Mouse (Mus musculus): Measurements from ENCODE around the gene Olfr918. TPM values are rescaled to one million over a fixed set of nuclear protein-coding genes. Genes with fewer than 3 reads are reported as not detected.

Gene Olfr918
- polyA plus RNA-seq, 1 experiment from 2014 or later, result not detected

Other genes with a start within 250 kb of the Olfr918 start
- not detected in 2 replicates for gene Olfr901, start 245.1 kb downstream of the Olfr918 start, polyA plus RNA-seq (2014; fragmentation: Nextera tagmentation; extraction: Ambion mirVana)
- gene Olfr902, start 226.9 kb downstream of the Olfr918 start, polyA plus RNA-seq (2014; fragmentation: Nextera tagmentation; extraction: Ambion mirVana), result not detected in 2 replicates
- gene Olfr904, start 211.5 kb downstream of the Olfr918 start, polyA plus RNA-seq (2014; fragmentation: Nextera tagmentation; extraction: Ambion mirVana), result 0.06 TPM in 1 of 2 replicates, not detected in the other
- 0.13 TPM in 1 of 2 replicates, not detected in the other for gene Olfr905, start 203.5 kb downstream of the Olfr918 start, polyA plus RNA-seq (2014; fragmentation: Nextera tagmentation; extraction: Ambion mirVana)
- not detected in 2 replicates for gene Olfr906, start 187.5 kb downstream of the Olfr918 start, polyA plus RNA-seq (2014; fragmentation: Nextera tagmentation; extraction: Ambion mirVana)
- not detected in 2 replicates for gene Olfr907, start 178.8 kb downstream of the Olfr918 start, polyA plus RNA-seq (2014; fragmentation: Nextera tagmentation; extraction: Ambion mirVana)
- gene Olfr911-ps1, start 153.0 kb downstream of the Olfr918 start, polyA plus RNA-seq (2014; fragmentation: Nextera tagmentation; extraction: Ambion mirVana), result not detected in 2 replicates
- 0.08 TPM in 1 of 2 replicates, not detected in the other for gene Olfr910, start 136.8 kb downstream of the Olfr918 start, polyA plus RNA-seq (2014; fragmentation: Nextera tagmentation; extraction: Ambion mirVana)
- gene Olfr912, start 94.4 kb downstream of the Olfr918 start, polyA plus RNA-seq (2014; fragmentation: Nextera tagmentation; extraction: Ambion mirVana), result 0.04 TPM in 1 of 2 replicates, not detected in the other
- not detected in 2 replicates for gene Olfr913, start 81.8 kb downstream of the Olfr918 start, polyA plus RNA-seq (2014; fragmentation: Nextera tagmentation; extraction: Ambion mirVana)
- gene Olfr914, start 69.5 kb downstream of the Olfr918 start, polyA plus RNA-seq (2014; fragmentation: Nextera tagmentation; extraction: Ambion mirVana), result not detected in 2 replicates
- not detected in 2 replicates for gene Olfr916, start 14.7 kb downstream of the Olfr918 start, polyA plus RNA-seq (2014; fragmentation: Nextera tagmentation; extraction: Ambion mirVana)
- not detected in 2 replicates for gene Olfr917, start 8.8 kb downstream of the Olfr918 start, polyA plus RNA-seq (2014; fragmentation: Nextera tagmentation; extraction: Ambion mirVana)
- not detected in 2 replicates for gene Olfr919, start 29.1 kb upstream of the Olfr918 start, polyA plus RNA-seq (2014; fragmentation: Nextera tagmentation; extraction: Ambion mirVana)
- 31.1 and 33.5 TPM in 2 replicates for gene Vwa5a, start 43.7 kb upstream of the Olfr918 start, polyA plus RNA-seq (2014; fragmentation: Nextera tagmentation; extraction: Ambion mirVana)
- 0.04 TPM in 1 of 2 replicates, not detected in the other for gene Olfr920, start 77.7 kb upstream of the Olfr918 start, polyA plus RNA-seq (2014; fragmentation: Nextera tagmentation; extraction: Ambion mirVana)
- not detected in 2 replicates for gene Olfr921, start 98.5 kb upstream of the Olfr918 start, polyA plus RNA-seq (2014; fragmentation: Nextera tagmentation; extraction: Ambion mirVana)
- gene Olfr922, start 140.0 kb upstream of the Olfr918 start, polyA plus RNA-seq (2014; fragmentation: Nextera tagmentation; extraction: Ambion mirVana), result not detected in 2 replicates
- gene Olfr923, start 151.9 kb upstream of the Olfr918 start, polyA plus RNA-seq (2014; fragmentation: Nextera tagmentation; extraction: Ambion mirVana), result 0.13 and 0.29 TPM in 2 replicates
- not detected in 2 replicates for gene Olfr924, start 169.8 kb upstream of the Olfr918 start, polyA plus RNA-seq (2014; fragmentation: Nextera tagmentation; extraction: Ambion mirVana)
- gene Olfr26, start 180.5 kb upstream of the Olfr918 start, polyA plus RNA-seq (2014; fragmentation: Nextera tagmentation; extraction: Ambion mirVana), result not detected in 2 replicates
- gene Olfr926, start 202.5 kb upstream of the Olfr918 start, polyA plus RNA-seq (2014; fragmentation: Nextera tagmentation; extraction: Ambion mirVana), result not detected in 2 replicates

Data from embryonic facial prominence, embryonic 14.5 days (tissue).